Mouse (Mus musculus) cerebellum, adult 8-10 months (tissue): Measurements from ENCODE around the gene Fbxw10.

Experiments
- DNase-seq: peaks from one replicate; pipeline ENCODE4 v3.0.0; 2022

Gene Fbxw10

GRCm38 (mm10) chr11:62846961-62847654 is at the start of gene Fbxw10:
Gene Fbxw10 (plus strand): TSS chr11:62847069.
- DNase-seq = no peak

GRCm38 (mm10) chr11:62804119-62804518 is 42.8 kb upstream of the Fbxw10 start:
- DNase-seq = no peak

DNA sequence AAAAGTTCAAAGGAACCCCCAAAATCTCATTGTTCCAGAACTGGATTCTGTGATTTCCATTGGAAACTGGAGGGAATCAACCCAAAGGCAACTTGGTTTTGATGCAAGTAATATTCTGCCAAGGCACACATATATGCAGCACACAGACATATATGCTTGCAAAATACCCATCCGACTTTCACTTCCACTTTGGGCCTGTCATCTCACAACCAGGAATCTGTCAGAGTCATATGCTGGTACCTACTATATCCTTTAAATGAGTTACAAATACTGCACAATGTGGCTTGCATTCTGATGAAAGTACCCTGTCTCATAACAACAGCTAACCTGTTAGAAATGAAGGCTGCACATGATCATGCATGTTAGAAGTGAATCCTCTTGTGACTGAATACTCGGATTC is 38.9 kb upstream of the Fbxw10 start:
- no peak for DNase-seq

GRCm38 (mm10) chr11:62809201-62809600 is 37.7 kb upstream of the Fbxw10 start:
- DNase-seq = peak; percentile 4

DNA sequence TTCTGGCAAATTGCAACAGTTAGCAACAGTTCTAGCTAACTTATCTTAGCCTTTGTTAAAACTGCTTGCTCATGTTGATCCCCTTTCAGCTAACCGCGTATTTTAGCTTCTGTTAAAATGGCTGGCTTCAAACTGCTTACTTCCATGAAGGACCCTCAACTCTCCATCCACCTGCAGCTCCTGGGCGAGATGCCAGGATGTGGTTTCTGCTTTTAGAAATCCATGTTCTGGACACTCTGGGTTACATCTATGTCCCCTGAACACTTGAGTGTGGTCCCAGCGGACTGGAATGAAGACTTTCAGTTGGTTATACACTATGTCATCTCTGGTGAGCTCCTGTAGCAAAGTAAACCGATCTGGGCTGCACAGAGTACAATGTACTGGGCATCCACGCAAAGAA is 34.6 kb upstream of the Fbxw10 start:
- DNase-seq = no peak

GRCm38 (mm10) chr11:62813497-62813896 is 33.4 kb upstream of the Fbxw10 start:
- DNase-seq = no peak

GRCm38 (mm10) chr11:62813970-62814624 is 32.8 kb upstream of the Fbxw10 start:
- DNase-seq = no peak

GRCm38 (mm10) chr11:62814625-62815024 is 32.2 kb upstream of the Fbxw10 start:
- DNase-seq = no peak

- DNase-seq = no peak
These were observed 31.4 kb upstream of the Fbxw10 start for GRCm38 (mm10) chr11:62815438-62815837.

GRCm38 (mm10) chr11:62816591-62816990 is 30.3 kb upstream of the Fbxw10 start:
- no peak for DNase-seq

GRCm38 (mm10) chr11:62819059-62819686 is 27.7 kb upstream of the Fbxw10 start:
- no peak for DNase-seq

GRCm38 (mm10) chr11:62820059-62820541 is 26.8 kb upstream of the Fbxw10 start, which contains the start of gene Trim16:
Gene Trim16 (plus strand): TSS chr11:62820231.
- DNase-seq = peak; percentile 20

GRCm38 (mm10) chr11:62820661-62821437 is 26.0 kb upstream of the Fbxw10 start:
- no peak for DNase-seq

GRCm38 (mm10) chr11:62821893-62822292 is 25.0 kb upstream of the Fbxw10 start:
- DNase-seq = no peak

DNA sequence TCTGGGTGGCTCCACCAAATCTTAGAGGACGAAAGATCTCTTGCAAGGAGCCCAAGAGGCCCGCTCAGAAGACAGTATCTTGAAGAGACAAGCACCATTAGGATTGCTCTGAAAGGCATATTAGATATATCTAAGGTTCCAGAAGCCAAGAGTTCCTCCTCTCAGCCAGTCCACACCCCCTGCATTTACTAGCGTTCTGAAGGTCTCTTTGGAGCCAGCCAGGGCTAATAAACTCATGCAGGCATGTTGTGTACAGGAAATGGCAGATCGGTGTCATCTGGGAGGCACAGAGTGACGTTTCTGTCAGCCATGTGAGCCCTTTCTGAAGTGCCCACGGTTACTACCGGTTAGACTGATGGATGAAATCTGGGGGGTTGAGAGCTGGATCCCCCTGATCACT is 22.7 kb upstream of the Fbxw10 start:
- no peak for DNase-seq

GRCm38 (mm10) chr11:62825222-62826105 is 21.4 kb upstream of the Fbxw10 start:
- DNase-seq = no peak

- DNase-seq = no peak
These were observed 20.6 kb upstream of the Fbxw10 start for GRCm38 (mm10) chr11:62826106-62826733.

- no peak for DNase-seq
These were observed 19.7 kb upstream of the Fbxw10 start for GRCm38 (mm10) chr11:62827135-62827534.

DNA sequence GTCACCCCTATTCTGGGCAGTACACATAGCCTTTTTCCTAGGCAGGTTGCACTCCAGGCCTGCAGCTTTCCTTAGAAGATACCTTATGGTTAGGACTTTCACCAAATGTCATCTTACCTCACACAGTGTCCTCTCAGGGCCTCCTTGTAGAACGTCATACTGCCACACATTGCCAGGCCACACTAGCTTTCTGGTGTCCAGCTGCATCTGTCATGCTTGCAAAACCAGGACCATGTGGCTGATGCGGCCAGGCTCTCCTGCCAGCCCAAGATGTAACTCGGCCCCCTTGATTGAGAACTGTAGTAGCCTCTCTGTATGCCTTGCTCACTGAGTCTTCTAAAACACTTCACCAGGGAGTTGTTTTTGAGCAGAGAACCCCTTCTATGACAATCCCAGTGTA is 19.0 kb upstream of the Fbxw10 start:
- DNase-seq = no peak

- no peak for DNase-seq
These were observed 16.5 kb upstream of the Fbxw10 start for GRCm38 (mm10) chr11:62830387-62830786.

DNA sequence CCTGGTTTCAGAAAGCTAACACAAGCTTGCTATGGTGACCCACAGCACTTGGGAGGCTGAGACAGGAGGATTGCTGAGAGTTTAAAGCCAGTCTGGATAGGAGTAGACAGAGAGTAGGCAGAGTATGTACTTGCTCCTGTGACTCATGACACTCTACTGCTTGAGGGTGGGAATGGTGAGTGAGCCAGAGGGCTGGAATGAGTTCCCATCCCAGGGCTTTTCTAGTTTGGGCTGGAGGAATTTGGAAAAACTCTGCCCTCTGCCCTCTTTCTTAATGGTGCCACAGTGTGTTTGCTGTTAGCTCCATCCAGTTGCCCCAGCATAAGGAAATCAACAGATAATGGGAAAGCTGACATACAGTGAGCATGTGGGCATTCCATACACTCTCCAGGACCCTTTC is 15.0 kb upstream of the Fbxw10 start:
- no peak for DNase-seq

DNA sequence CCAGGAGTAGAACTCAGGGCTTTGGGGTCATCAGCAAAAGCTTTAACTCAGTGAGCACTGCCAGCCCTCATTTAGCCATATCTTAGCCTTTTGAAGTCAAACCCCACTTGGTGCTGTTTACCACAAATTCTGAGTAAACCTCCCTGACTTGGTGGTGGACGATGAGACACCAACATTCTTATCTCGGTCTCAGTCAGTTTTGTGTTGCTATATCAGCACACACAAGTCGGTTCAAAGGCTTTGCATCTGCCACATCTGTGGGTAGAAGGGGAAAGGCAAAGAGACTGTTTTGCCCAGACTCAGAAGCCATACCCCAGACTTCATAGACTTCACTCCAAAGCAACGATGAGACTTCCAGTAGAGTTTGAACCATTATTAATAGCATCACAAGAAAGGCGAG is 2.3 kb upstream of the Fbxw10 start:
- DNase-seq = no peak
